Mouse (Mus musculus) intestine, postnatal 0 days (tissue): ENCODE data around the gene Arhgef15. TPM values are rescaled to one million over a fixed set of nuclear protein-coding genes. Genes with fewer than 3 reads are reported as not detected.
A peak's percentile ranks its signal among the peaks of the same experiment; 100 is the strongest.
"Not testable (repeated sequence)": the region's sequence is repeated elsewhere in the genome, so short reads cannot be mapped to it uniquely, and the experiment has no call there.

Source experiments
- ATAC-seq: fragments of 200-750 bp; cut with Nextera tagmentation; 2 replicates; pipeline ENCODE4 v1.8.0; 2017; ENCODE audit warnings: mild to moderate bottlenecking, moderate TSS enrichment, moderate library complexity
- H3K27ac ChIP-seq: fragments of 300-500 bp; sonication (generic); 2 replicates; pipeline ENCODE4 v1.5.1; 2014; ENCODE audit warnings: mild to moderate bottlenecking, low read depth, low read length, moderate library complexity
- H3K27me3 ChIP-seq: fragments of 300-500 bp; sonication (generic); replicated peaks from 2 replicates; pipeline ENCODE4 v1.6.1; 2014; ENCODE audit warnings: low read length, mixed read lengths; ENCODE audit not compliant: control insufficient read depth, insufficient read depth
- H3K36me3 ChIP-seq: fragments of 300-500 bp; sonication (generic); 2 replicates; pipeline ENCODE4 v1.6.1; 2014; ENCODE audit warnings: mild to moderate bottlenecking, moderate library complexity; ENCODE audit not compliant: control insufficient read depth, insufficient read depth
- H3K4me1 ChIP-seq: fragments of 300-500 bp; sonication (generic); replicated peaks from 2 replicates; pipeline ENCODE4 v1.6.1; 2014; ENCODE audit warnings: antibody characterized with exemption, low read length, mixed read lengths; ENCODE audit not compliant: control insufficient read depth, insufficient read depth
- H3K4me2 ChIP-seq: fragments of 300-500 bp; sonication (generic); replicated peaks from 2 replicates; pipeline ENCODE4 v1.6.1; 2014; ENCODE audit warnings: low read depth, mild to moderate bottlenecking, moderate library complexity
- H3K4me3 ChIP-seq: fragments of 300-500 bp; sonication (generic); 2 replicates; pipeline ENCODE4 v1.5.1; 2014; ENCODE audit warnings: low read depth, low read length
- H3K9ac ChIP-seq: fragments of 300-500 bp; sonication (generic); 2 replicates; pipeline ENCODE4 v1.6.1; 2014; ENCODE audit warnings: mild to moderate bottlenecking, low read depth, low read length
- H3K9me3 ChIP-seq: fragments of 300-500 bp; sonication (generic); 2 replicates; pipeline ENCODE4 v1.6.1; 2016; ENCODE audit warnings: mixed run types; ENCODE audit not compliant: control insufficient read depth
- CTCF ChIP-seq: sonication (generic); IDR thresholded peaks from 2 replicates; pipeline ENCODE4 v1.5.1; 2016; ENCODE audit warnings: low read depth, mild to moderate bottlenecking, control low read depth, antibody characterized with exemption, moderate library complexity
- WGBS: fragments of 180-500 bp; shearing (Covaris S2); extraction: QIAGEN DNeasy Blood & Tissue Kit; methylation state at CpG from one replicate; pipeline ENCODE4 v1.1.7; 2014; 5-methylcytosine and 5-hydroxymethylcytosine counted together
- polyA plus RNA-seq: library from polyadenylated mRNA; unstranded; fragments of >200 nt; fragmentation: Nextera tagmentation; extraction: Ambion mirVana; gene quantifications from 2 replicates; pipeline ENCODE4 v1.2.1, GENCODE M21; 2015

The Arhgef15 gene
- polyA plus RNA-seq, 1 experiment from 2014 or later = 2.6 TPM

GRCm38 (mm10) chr11:68940516-68940915 lies 16.8 kb downstream of the Arhgef15 start:
- no peaks in the 10 kb centered on the region for H3K9me3 ChIP-seq
- no peaks in the 10 kb centered on the region for H3K27me3 ChIP-seq
- peak overlapping the region; percentile 74 for H3K4me2 ChIP-seq
- H3K36me3 ChIP-seq = no peaks in the 10 kb centered on the region
- no peak for TF ChIP-seq CTCF
- no peak overlapping the region for H3K9ac ChIP-seq
- H3K27ac ChIP-seq = no peak overlapping the region
- no peaks in the 10 kb centered on the region for H3K4me1 ChIP-seq
- peak overlapping the region; percentile 53 for H3K4me3 ChIP-seq
- ATAC-seq = no peak
- 51% methylated on average over 4 of the region's 4 CpGs for WGBS

- Histone ChIP-seq H3K36me3 (no peaks in the 10 kb centered on the region), H3K27ac (no peak overlapping the region), H3K4me1 (no peaks in the 10 kb centered on the region), H3K4me3 (peak overlapping the region; percentile 53), H3K9me3 (no peaks in the 10 kb centered on the region), H3K4me2 (peak overlapping the region; percentile 74), H3K27me3 (no peaks in the 10 kb centered on the region), H3K9ac (peak overlapping the region; percentile 19)
- under 1% methylated on average over 16 of the region's 16 CpGs for WGBS
- peak; percentile 97 for ATAC-seq
- no peak for TF ChIP-seq CTCF
Observed at GRCm38 (mm10) chr11:68939451-68940304, 17.6 kb downstream of the Arhgef15 start.

GRCm38 (mm10) chr11:68936951-68937350 lies 20.3 kb downstream of the Arhgef15 start:
- H3K4me2 ChIP-seq, H3K4me3 ChIP-seq, H3K9ac ChIP-seq, H3K27me3 ChIP-seq, H3K36me3 ChIP-seq, H3K9me3 ChIP-seq, H3K4me1 ChIP-seq, H3K27ac ChIP-seq, ATAC-seq: not testable (repeated sequence)
- WGBS = 80% methylated on average over 4 of the region's 4 CpGs

- no peak for ATAC-seq
- H3K27ac ChIP-seq = no peak overlapping the region
- 80% methylated on average over 5 of the region's 5 CpGs for WGBS
- no peak overlapping the region for H3K9ac ChIP-seq
- H3K4me3 ChIP-seq = no peak overlapping the region
- no peaks in the 10 kb centered on the region for H3K36me3 ChIP-seq
- no peaks in the 10 kb centered on the region for H3K27me3 ChIP-seq
- H3K4me2 ChIP-seq = no peak overlapping the region
- no peak for TF ChIP-seq CTCF
- no peaks in the 10 kb centered on the region for H3K4me1 ChIP-seq
- H3K9me3 ChIP-seq = no peaks in the 10 kb centered on the region
Observed at GRCm38 (mm10) chr11:68933885-68934507, 23.3 kb downstream of the Arhgef15 start.

- Histone ChIP-seq H3K9ac (no peak overlapping the region), H3K4me1 (no peaks in the 10 kb centered on the region), H3K36me3 (no peaks in the 10 kb centered on the region), H3K27me3 (no peaks in the 10 kb centered on the region), H3K4me3 (no peak overlapping the region), H3K27ac (no peak overlapping the region), H3K4me2 (no peak overlapping the region), H3K9me3 (no peaks in the 10 kb centered on the region)
- no peak for TF ChIP-seq CTCF
- no peak for ATAC-seq
- 28% methylated on average over 6 of the region's 6 CpGs for WGBS
Observed at GRCm38 (mm10) chr11:68929947-68930346, 27.3 kb downstream of the Arhgef15 start.

- Histone ChIP-seq H3K4me3 (no peak within 1 kb of the TSS), H3K36me3 (no peaks in the 10 kb centered on the region), H3K27me3 (no peaks in the 10 kb centered on the region), H3K4me2 (no peak within 1 kb of the TSS), H3K4me1 (no peaks in the 10 kb centered on the region), H3K27ac (no peak within 1 kb of the TSS), H3K9ac (no peak within 1 kb of the TSS), H3K9me3 (no peaks in the 10 kb centered on the region)
- no peak for ATAC-seq
- TF ChIP-seq CTCF = no peak
- 83% methylated on average over 3 of the region's 3 CpGs for WGBS
Observed at GRCm38 (mm10) chr11:68926981-68927380, 30.3 kb downstream of the Arhgef15 start, which contains the start of gene Odf4. Gene Odf4 (minus strand): TSS chr11:68927081.
